Mouse (Mus musculus) left cerebral cortex, adult 11 months (tissue): ENCODE results near the gene Ccl20.

ENCODE experiments used
- DNase-seq: peaks from one replicate; pipeline ENCODE4 v3.0.0; 2022; ENCODE audit warnings: low spot score

The Ccl20 gene

GRCm38 (mm10) chr1:83116447-83117137 is at the start of gene Ccl20:
Gene Ccl20 (plus strand): TSS chr1:83116766.
- DNase-seq, result no peak

DNA sequence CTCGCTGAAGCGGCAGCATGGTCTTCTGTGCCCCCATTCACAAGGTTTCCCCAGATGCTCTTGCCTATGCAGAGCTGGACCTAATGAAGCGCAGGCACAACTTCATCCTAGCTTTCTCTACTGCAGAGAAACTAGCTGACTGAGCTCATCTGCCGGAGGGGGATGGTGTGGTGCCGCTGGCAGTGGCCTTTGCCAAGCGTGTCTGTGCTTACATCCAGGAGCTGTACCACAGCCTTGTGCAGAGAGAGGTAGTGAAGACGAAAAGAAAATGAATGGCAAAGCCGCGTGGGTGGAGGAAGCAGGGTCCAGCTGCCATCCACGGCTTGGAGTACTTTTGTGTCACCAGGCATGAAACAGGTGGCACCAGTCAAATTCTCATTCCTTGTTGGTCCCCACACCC is 49.4 kb upstream of the Ccl20 start:
- DNase-seq, result no peak

GRCm38 (mm10) chr1:83075526-83076189 is 40.9 kb upstream of the Ccl20 start:
- no peak for DNase-seq

DNA sequence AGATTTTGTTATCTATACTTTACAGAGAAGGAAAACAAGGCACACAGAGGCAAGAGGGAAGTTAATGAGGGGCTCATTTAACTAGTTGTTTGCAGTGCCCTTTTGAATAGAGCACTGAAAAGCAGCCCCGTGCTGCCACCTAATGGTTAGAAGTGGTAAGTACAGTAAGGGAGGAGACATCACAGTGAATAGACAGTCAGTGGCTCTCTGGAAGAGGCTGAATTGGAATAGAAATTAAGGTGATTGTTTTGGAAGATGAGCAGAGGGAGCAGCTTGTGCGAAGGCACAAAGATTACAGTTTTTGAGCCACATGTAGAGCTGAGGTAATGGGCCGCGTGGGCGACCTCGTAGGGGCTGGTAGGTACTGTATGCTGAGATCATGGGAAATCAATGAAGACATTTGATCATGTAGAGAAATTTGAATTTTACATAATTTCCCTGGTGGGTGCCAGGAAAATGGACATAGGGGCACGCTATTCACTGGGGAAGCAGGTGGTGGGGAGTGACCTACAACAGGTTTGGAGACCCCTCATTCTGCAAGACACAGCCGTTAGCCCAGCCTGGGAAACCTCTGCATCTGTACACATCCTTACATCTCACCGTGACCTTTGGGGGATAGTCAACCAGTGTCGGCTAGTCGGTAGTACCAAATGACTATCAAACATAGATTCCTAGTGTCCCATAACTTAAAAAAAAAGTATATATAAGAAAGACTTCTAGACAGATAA is 40.2 kb upstream of the Ccl20 start:
- no peak for DNase-seq

GRCm38 (mm10) chr1:83077016-83077415 is 39.5 kb upstream of the Ccl20 start:
- no peak for DNase-seq

- DNase-seq, result no peak
Measured at GRCm38 (mm10) chr1:83084790-83085189, 31.8 kb upstream of the Ccl20 start.

DNA sequence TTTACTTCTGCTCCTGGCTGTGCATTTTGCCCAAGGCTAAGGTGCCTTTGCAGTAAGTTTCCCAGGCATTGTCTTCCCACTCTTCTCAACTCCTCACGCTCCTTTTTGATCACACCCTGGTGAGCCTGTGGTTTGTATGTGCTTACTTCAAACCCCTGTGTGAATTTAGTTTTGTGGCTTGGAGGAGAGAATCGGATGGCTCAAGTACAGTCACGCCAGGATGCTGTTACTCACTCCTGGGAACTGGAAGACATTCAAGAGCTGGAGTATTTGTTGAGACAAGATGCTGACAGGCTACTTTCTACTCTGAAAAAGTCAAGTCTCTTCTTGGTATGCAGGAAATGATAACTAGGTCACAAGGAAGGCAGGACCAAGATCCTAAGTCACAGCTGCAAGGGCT is 25.3 kb upstream of the Ccl20 start:
- DNase-seq, result no peak

DNA sequence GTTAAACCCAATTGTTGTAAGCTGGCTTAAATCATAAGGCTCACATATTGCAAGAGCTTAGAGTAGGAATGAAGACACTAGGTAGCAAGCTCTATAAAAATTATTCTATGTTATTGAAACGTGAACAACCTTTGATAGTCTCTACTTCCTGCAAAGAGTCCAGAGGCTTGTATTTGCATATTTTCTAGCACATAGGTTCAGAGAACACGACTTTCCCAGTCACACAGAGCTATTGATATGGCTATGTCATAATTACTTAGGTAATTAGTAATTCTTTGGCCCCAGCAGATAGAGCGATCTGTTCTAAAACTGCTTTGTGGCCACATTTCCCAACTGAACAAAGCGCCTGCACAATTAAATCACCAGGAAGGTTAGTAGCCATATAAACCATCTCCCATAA is 19.6 kb upstream of the Ccl20 start:
- DNase-seq, result no peak

GRCm38 (mm10) chr1:83099160-83099559 is 17.4 kb upstream of the Ccl20 start:
- no peak for DNase-seq

- DNase-seq, result no peak
Measured at GRCm38 (mm10) chr1:83099580-83100137, 16.9 kb upstream of the Ccl20 start.

- DNase-seq, result no peak
Measured at GRCm38 (mm10) chr1:83101891-83102290, 14.7 kb upstream of the Ccl20 start.

GRCm38 (mm10) chr1:83105464-83105863 is 11.1 kb upstream of the Ccl20 start:
- DNase-seq, result no peak

- no peak for DNase-seq
Measured at GRCm38 (mm10) chr1:83107410-83107978, 9.1 kb upstream of the Ccl20 start.

DNA sequence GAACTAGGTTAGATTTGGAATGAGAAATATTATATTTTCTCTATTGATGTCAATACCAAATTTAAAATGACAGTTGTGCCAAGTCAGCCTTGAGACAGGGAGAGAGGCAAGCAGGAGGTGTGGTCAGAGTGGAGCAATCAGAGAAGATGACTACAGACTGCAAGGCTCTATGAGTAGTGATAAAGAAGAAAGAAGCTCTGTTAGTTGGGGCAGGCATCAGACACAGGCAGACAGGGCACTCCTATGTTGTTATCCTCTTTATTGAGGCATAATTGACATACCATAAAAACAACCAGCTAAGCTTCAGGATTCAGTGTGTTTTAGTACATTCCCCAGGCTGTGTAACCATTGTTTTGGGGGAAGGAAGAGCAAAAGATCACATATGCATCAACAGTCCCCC is 5.6 kb upstream of the Ccl20 start:
- DNase-seq, result no peak

DNA sequence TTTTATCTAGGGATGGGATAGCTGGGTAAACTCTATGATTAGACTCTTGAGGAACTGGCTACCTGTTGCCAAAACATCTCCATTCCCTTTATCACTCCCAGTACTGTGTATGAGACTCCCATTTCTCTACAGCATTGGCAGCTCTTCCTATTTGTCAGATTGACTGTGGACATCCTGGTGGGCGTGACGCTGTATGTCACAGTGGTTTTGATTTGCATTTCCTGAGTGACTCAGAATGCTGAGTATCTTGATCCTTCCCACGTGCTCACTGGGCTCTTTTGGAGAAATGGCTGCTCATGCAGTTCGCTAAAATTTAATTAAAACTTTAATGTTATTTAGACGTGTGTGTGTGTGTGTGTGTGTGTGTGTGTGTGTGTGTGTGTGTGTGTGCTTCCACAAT is 4.8 kb upstream of the Ccl20 start:
- DNase-seq, result no peak

DNA sequence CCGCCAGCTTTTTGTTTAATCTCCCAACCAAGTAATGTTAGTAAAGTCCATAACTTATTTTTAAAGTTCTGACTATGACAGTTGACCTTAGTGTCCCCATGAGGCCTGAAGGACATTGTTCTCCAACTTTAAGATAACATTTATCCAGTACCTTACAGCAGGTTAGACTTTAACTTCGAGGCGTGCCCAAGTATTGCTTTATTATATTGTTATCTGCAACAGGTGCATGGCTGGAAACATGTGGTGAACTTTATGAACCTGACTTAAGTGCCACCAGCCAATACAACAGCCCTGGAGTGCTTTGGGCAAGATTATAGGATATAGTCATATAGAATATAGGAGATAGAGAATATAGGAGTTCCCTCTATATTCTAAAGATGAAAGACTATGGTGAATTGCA is 651 bp downstream of the Ccl20 start:
- no peak for DNase-seq

DNA sequence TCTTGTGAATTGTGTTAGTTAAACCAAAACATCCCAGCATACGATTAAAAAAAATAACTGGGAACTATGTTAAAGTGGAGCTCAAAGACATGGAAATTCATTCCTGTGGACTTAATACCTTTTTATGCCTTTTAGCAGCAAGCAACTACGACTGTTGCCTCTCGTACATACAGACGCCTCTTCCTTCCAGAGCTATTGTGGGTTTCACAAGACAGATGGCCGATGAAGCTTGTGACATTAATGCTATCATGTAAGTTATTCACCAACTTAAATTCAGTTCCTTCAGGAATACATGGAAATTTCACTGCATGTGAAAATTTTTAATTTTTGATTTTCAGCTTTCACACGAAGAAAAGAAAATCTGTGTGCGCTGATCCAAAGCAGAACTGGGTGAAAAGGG is 1.1 kb downstream of the Ccl20 start:
- peak; percentile 9 for DNase-seq

GRCm38 (mm10) chr1:83119903-83120302 is 3.3 kb downstream of the Ccl20 start:
- DNase-seq, result no peak

- no peak for DNase-seq
Measured at GRCm38 (mm10) chr1:83120312-83120711, 3.7 kb downstream of the Ccl20 start.

DNA sequence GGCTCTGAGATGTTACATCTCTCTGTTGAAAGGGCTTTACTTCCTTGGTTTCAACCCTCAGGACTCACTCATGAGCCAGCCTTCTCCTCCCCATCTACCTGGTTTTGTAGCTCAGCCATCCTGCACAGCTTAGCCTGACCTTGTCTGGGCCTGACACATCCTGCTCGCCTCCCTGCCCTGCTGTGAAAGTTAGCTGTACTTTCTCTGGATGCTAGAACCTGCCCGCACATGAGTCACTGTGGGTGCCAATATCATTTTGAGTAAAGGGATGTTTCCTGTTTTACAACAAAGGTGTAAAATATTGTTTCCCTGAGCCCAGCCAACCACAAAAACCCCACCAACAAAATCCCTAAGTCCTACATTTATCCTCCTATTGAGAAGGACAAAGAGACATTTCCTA is 6.6 kb downstream of the Ccl20 start:
- DNase-seq, result no peak

GRCm38 (mm10) chr1:83135829-83136228 is 19.3 kb downstream of the Ccl20 start:
- no peak for DNase-seq

DNA sequence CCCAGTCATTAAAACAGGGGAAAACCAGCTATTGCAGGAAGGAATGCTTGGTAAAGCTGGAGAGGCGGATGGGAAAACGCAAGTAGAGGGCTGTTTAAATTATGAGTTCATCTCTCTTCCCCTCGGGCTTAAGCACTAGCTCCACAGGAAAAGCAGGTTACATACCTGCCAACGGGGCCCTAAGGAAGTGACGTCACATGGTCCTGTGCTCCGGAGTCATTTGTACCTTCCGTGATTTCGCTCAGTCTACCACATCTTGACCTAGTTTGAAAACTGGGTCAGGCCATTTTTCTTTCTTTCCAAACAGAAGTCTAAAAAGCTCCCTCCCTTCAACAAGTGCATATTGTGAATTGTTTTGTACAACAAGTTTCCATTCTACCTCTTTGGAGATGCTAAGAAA is 21.3 kb downstream of the Ccl20 start:
- DNase-seq, result no peak

- no peak for DNase-seq
Measured at GRCm38 (mm10) chr1:83138721-83139120, 22.2 kb downstream of the Ccl20 start.
